Mouse (Mus musculus): Measurements from ENCODE around the gene Napa. TPM values are rescaled to one million over a fixed set of nuclear protein-coding genes. Genes with fewer than 3 reads are reported as not detected.

Gene Napa
- polyA plus RNA-seq, 1 experiment from 2014 or later = 252 TPM

- Histone ChIP-seq H3K4me3 (ENCODE audit: low read depth, low read length) (no peak overlapping the region), H3K4me1 (ENCODE audit: control insufficient read depth, insufficient read depth, low read length) (peaks cover 11% of the 10 kb centered on the region), H3K9ac (replicated peaks; ENCODE audit: low read depth, low read length) (no peak overlapping the region), H3K27ac (ENCODE audit: low read depth, low read length) (no peak overlapping the region), H3K9me3 (ENCODE audit: control insufficient read depth, low read length) (no peaks in the 10 kb centered on the region), H3K4me2 (ENCODE audit: low read depth, low read length) (no peak overlapping the region), H3K27me3 (ENCODE audit: control insufficient read depth, insufficient read depth, low read length) (no peaks in the 10 kb centered on the region), H3K36me3 (ENCODE audit: control insufficient read depth, insufficient read depth, low read length) (peaks cover 3% of the 10 kb centered on the region)
- 86% methylated on average over 9 of the region's 9 CpGs for WGBS
- ATAC-seq (ENCODE audit: low read depth) = no peak
Measured at GRCm38 (mm10) chr7:16125829-16126228, 27.6 kb downstream of the Napa start.

- H3K4me1 ChIP-seq (ENCODE audit: control insufficient read depth, insufficient read depth, low read length) = peaks cover 28% of the 10 kb centered on the region
- no peaks in the 10 kb centered on the region for H3K9me3 ChIP-seq (ENCODE audit: control insufficient read depth, low read length)
- H3K27me3 ChIP-seq (ENCODE audit: control insufficient read depth, insufficient read depth, low read length) = no peaks in the 10 kb centered on the region
- H3K9ac ChIP-seq (replicated peaks; ENCODE audit: low read depth, low read length) = no peak overlapping the region
- no peak overlapping the region for H3K27ac ChIP-seq (ENCODE audit: low read depth, low read length)
- H3K4me2 ChIP-seq (ENCODE audit: low read depth, low read length) = no peak overlapping the region
- 77% methylated on average over 6 of the region's 6 CpGs for WGBS
- no peak overlapping the region for H3K4me3 ChIP-seq (ENCODE audit: low read depth, low read length)
- peaks cover 3% of the 10 kb centered on the region for H3K36me3 ChIP-seq (ENCODE audit: control insufficient read depth, insufficient read depth, low read length)
- no peak for ATAC-seq (ENCODE audit: low read depth)
Measured at GRCm38 (mm10) chr7:16128344-16128743, 30.1 kb downstream of the Napa start.

GRCm38 (mm10) chr7:16128899-16129298 is 30.6 kb downstream of the Napa start:
- H3K27me3 ChIP-seq (ENCODE audit: control insufficient read depth, insufficient read depth, low read length) = no peaks in the 10 kb centered on the region
- peaks cover 30% of the 10 kb centered on the region for H3K4me1 ChIP-seq (ENCODE audit: control insufficient read depth, insufficient read depth, low read length)
- ATAC-seq (ENCODE audit: low read depth) = no peak
- peak overlapping the region; percentile 67 for H3K4me2 ChIP-seq (ENCODE audit: low read depth, low read length)
- H3K9me3 ChIP-seq (ENCODE audit: control insufficient read depth, low read length) = no peaks in the 10 kb centered on the region
- peak overlapping the region; percentile 63 for H3K4me3 ChIP-seq (ENCODE audit: low read depth, low read length)
- peaks cover 3% of the 10 kb centered on the region for H3K36me3 ChIP-seq (ENCODE audit: control insufficient read depth, insufficient read depth, low read length)
- 68% methylated on average over 5 of the region's 5 CpGs for WGBS
- peak overlapping the region; percentile 74; the same call in 1 of the 2 replicates for H3K27ac ChIP-seq (ENCODE audit: low read depth, low read length)
- H3K9ac ChIP-seq (replicated peaks; ENCODE audit: low read depth, low read length) = peak overlapping the region; percentile 73

GRCm38 (mm10) chr7:16129421-16129845 is 31.2 kb downstream of the Napa start, which contains the start of gene Slc8a2:
Slc8a2 (plus strand) TSS chr7:16129826.
- peak; percentile 84 for ATAC-seq (ENCODE audit: low read depth)
- H3K27ac ChIP-seq (ENCODE audit: low read depth, low read length) = peak within 1 kb of the TSS; percentile 74
- H3K4me3 ChIP-seq (ENCODE audit: low read depth, low read length) = peak within 1 kb of the TSS; percentile 63
- H3K4me1 ChIP-seq (ENCODE audit: control insufficient read depth, insufficient read depth, low read length) = peaks cover 35% of the 10 kb centered on the region
- H3K27me3 ChIP-seq (ENCODE audit: control insufficient read depth, insufficient read depth, low read length) = no peaks in the 10 kb centered on the region
- no peaks in the 10 kb centered on the region for H3K9me3 ChIP-seq (ENCODE audit: control insufficient read depth, low read length)
- H3K36me3 ChIP-seq (ENCODE audit: control insufficient read depth, insufficient read depth, low read length) = peaks cover 3% of the 10 kb centered on the region
- H3K9ac ChIP-seq (replicated peaks; ENCODE audit: low read depth, low read length) = peak within 1 kb of the TSS; percentile 73
- under 1% methylated on average over 12 of the region's 12 CpGs for WGBS
- H3K4me2 ChIP-seq (ENCODE audit: low read depth, low read length) = peak within 1 kb of the TSS; percentile 67

- under 1% methylated on average over 31 of the region's 38 CpGs for WGBS
- Histone ChIP-seq H3K4me2 (ENCODE audit: low read depth, low read length) (peak overlapping the region; percentile 67), H3K9ac (replicated peaks; ENCODE audit: low read depth, low read length) (peak overlapping the region; percentile 73), H3K9me3 (ENCODE audit: control insufficient read depth, low read length) (no peaks in the 10 kb centered on the region), H3K27ac (ENCODE audit: low read depth, low read length) (peak overlapping the region; percentile 74), H3K27me3 (ENCODE audit: control insufficient read depth, insufficient read depth, low read length) (no peaks in the 10 kb centered on the region), H3K4me1 (ENCODE audit: control insufficient read depth, insufficient read depth, low read length) (peaks cover 38% of the 10 kb centered on the region), H3K36me3 (ENCODE audit: control insufficient read depth, insufficient read depth, low read length) (no peaks in the 10 kb centered on the region; the same call in 1 of the 2 replicates), H3K4me3 (ENCODE audit: low read depth, low read length) (peak overlapping the region; percentile 63)
- peak; percentile 79 for ATAC-seq (ENCODE audit: low read depth)
Measured at GRCm38 (mm10) chr7:16129846-16130691, 31.8 kb downstream of the Napa start.

GRCm38 (mm10) chr7:16130956-16131634 is 32.8 kb downstream of the Napa start:
- Histone ChIP-seq H3K4me3 (ENCODE audit: low read depth, low read length) (peak overlapping the region; percentile 63), H3K9ac (replicated peaks; ENCODE audit: low read depth, low read length) (peak overlapping the region; percentile 73), H3K4me2 (ENCODE audit: low read depth, low read length) (peak overlapping the region; percentile 67), H3K27me3 (ENCODE audit: control insufficient read depth, insufficient read depth, low read length) (no peaks in the 10 kb centered on the region), H3K4me1 (ENCODE audit: control insufficient read depth, insufficient read depth, low read length) (peaks cover 38% of the 10 kb centered on the region), H3K27ac (ENCODE audit: low read depth, low read length) (peak overlapping the region; percentile 56; the same call in 1 of the 2 replicates), H3K9me3 (ENCODE audit: control insufficient read depth, low read length) (no peaks in the 10 kb centered on the region), H3K36me3 (ENCODE audit: control insufficient read depth, insufficient read depth, low read length) (no peaks in the 10 kb centered on the region; the same call in 1 of the 2 replicates)
- 35% methylated on average over 13 of the region's 13 CpGs for WGBS
- no peak for ATAC-seq (ENCODE audit: low read depth)

GRCm38 (mm10) chr7:16132161-16132581 is 33.9 kb downstream of the Napa start:
- Histone ChIP-seq H3K27ac (ENCODE audit: low read depth, low read length) (0 out of 2 replicates have a peak overlapping the region, but pooled peaks have one; percentile 16), H3K36me3 (ENCODE audit: control insufficient read depth, insufficient read depth, low read length) (no peaks in the 10 kb centered on the region; the same call in 1 of the 2 replicates), H3K9me3 (ENCODE audit: control insufficient read depth, low read length) (no peaks in the 10 kb centered on the region), H3K4me3 (ENCODE audit: low read depth, low read length) (no peak overlapping the region), H3K9ac (replicated peaks; ENCODE audit: low read depth, low read length) (no peak overlapping the region), H3K27me3 (ENCODE audit: control insufficient read depth, insufficient read depth, low read length) (no peaks in the 10 kb centered on the region), H3K4me2 (ENCODE audit: low read depth, low read length) (peak overlapping the region; percentile 67), H3K4me1 (ENCODE audit: control insufficient read depth, insufficient read depth, low read length) (peaks cover 38% of the 10 kb centered on the region)
- no peak for ATAC-seq (ENCODE audit: low read depth)
- WGBS = 11% methylated on average over 7 of the region's 7 CpGs

GRCm38 (mm10) chr7:16132926-16133325 is 34.7 kb downstream of the Napa start:
- ATAC-seq (ENCODE audit: low read depth) = no peak
- Histone ChIP-seq H3K9me3 (ENCODE audit: control insufficient read depth, low read length) (no peaks in the 10 kb centered on the region), H3K4me1 (ENCODE audit: control insufficient read depth, insufficient read depth, low read length) (peaks cover 38% of the 10 kb centered on the region), H3K36me3 (ENCODE audit: control insufficient read depth, insufficient read depth, low read length) (no peaks in the 10 kb centered on the region), H3K27ac (ENCODE audit: low read depth, low read length) (no peak overlapping the region), H3K4me3 (ENCODE audit: low read depth, low read length) (no peak overlapping the region), H3K9ac (replicated peaks; ENCODE audit: low read depth, low read length) (no peak overlapping the region), H3K4me2 (ENCODE audit: low read depth, low read length) (no peak overlapping the region), H3K27me3 (ENCODE audit: control insufficient read depth, insufficient read depth, low read length) (no peaks in the 10 kb centered on the region)
- WGBS = 69% methylated on average over 3 of the region's 3 CpGs

Data from neural tube, embryonic 14.5 days (tissue).